Mouse (Mus musculus) MEL (cell line): ENCODE data around the gene Ctc1. TPM values are rescaled to one million over a fixed set of nuclear protein-coding genes. Genes with fewer than 3 reads are reported as not detected.

ENCODE experiments used
- DNase-seq: peaks from one replicate; pipeline ENCODE4 v3.0.0; 2011; ENCODE audit warnings: low read depth, low spot score
- H3K27ac ChIP-seq: 2 replicates; pipeline ENCODE4 v1.5.1; 2012; ENCODE audit warnings: low read depth, mild to moderate bottlenecking, control low read depth, low read length, moderate library complexity; ENCODE audit not compliant: control insufficient read depth
- H3K27me3 ChIP-seq, 2 experiments: fragments of 150-350 bp in 1 of 2; sonication (generic) in 1 of 2; 2 replicates each; pipeline ENCODE4 v1.6.1; 2012; ENCODE audit warnings: low read length in 2 of 2, mild to moderate bottlenecking in 2 of 2, improper control_type of control experiment in 1 of 2, moderate library complexity in 1 of 2; ENCODE audit not compliant: insufficient read depth in 2 of 2, control insufficient read depth in 1 of 2
- H3K36me3 ChIP-seq, 2 experiments: 2 replicates each; pipeline ENCODE4 v1.6.1; 2012 to 2014; ENCODE audit warnings: low read length in 2 of 2, improper control_type of control experiment in 1 of 2, inconsistent platforms in 1 of 2, mild to moderate bottlenecking in 1 of 2; ENCODE audit not compliant: insufficient read depth in 2 of 2, control insufficient read depth in 1 of 2
- H3K4me1 ChIP-seq, 2 experiments: fragments of 150-350 bp in 1 of 2; sonication (generic) in 1 of 2; 2 replicates each; pipeline ENCODE4 v1.6.1; 2012; ENCODE audit warnings: low read length in 2 of 2, improper control_type of control experiment in 1 of 2, mild to moderate bottlenecking in 1 of 2; ENCODE audit not compliant: insufficient read depth in 2 of 2, control insufficient read depth in 1 of 2
- H3K4me3 ChIP-seq, 2 experiments: fragments of 150-350 bp in 1 of 2; sonication (generic) in 1 of 2; 2 replicates each; pipeline ENCODE4 v1.5.1; 2012; ENCODE audit warnings: low read depth in 2 of 2, low read length in 2 of 2, mild to moderate bottlenecking in 2 of 2, moderate library complexity in 2 of 2, control low read depth in 1 of 2, improper control_type of control experiment in 1 of 2; ENCODE audit not compliant: control insufficient read depth in 1 of 2, insufficient read depth in 1 of 2
- H3K79me2 ChIP-seq: 2 replicates; pipeline ENCODE4 v1.6.1; 2012; ENCODE audit warnings: mild to moderate bottlenecking, low read length, moderate library complexity; ENCODE audit not compliant: control insufficient read depth, poor library complexity, insufficient read depth
- H3K9ac ChIP-seq: 2 replicates; pipeline ENCODE4 v1.6.1; 2012; ENCODE audit warnings: low read depth, mild to moderate bottlenecking, control low read depth, low read length, moderate library complexity; ENCODE audit not compliant: control insufficient read depth, poor library complexity, severe bottlenecking
- H3K9me3 ChIP-seq: fragments of 150-350 bp; sonication (generic); replicated peaks from 2 replicates; pipeline ENCODE4 v1.6.1; 2012; ENCODE audit warnings: mild to moderate bottlenecking, low read length, improper control_type of control experiment, moderate library complexity; ENCODE audit not compliant: insufficient read depth
- BHLHE40 ChIP-seq: IDR thresholded peaks from 2 replicates; pipeline ENCODE4 v1.6.1; 2012; ENCODE audit warnings: low read depth, mild to moderate bottlenecking, inconsistent platforms, low read length, improper control_type of control experiment, borderline replicate concordance
- CHD2 ChIP-seq: IDR thresholded peaks from 2 replicates; pipeline ENCODE4 v1.6.1; 2011; ENCODE audit warnings: low read length, improper control_type of control experiment
- CTCF ChIP-seq, 3 experiments: IDR thresholded peaks in 2 of 3; conservative IDR thresholded peaks in 1 of 3; 2 replicates each; pipeline ENCODE4 v1.5.1; 2011 to 2012; ENCODE audit warnings: low read length in 3 of 3, low read depth in 2 of 3, mild to moderate bottlenecking in 2 of 3, improper control_type of control experiment in 1 of 3, inconsistent platforms in 1 of 3, mixed read lengths in 1 of 3, moderate library complexity in 1 of 3; ENCODE audit not compliant: control insufficient read depth in 1 of 3, insufficient read depth in 1 of 3, poor library complexity in 1 of 3, severe bottlenecking in 1 of 3
- E2F4 ChIP-seq: IDR thresholded peaks from 2 replicates; pipeline ENCODE4 v1.6.1; 2011; ENCODE audit warnings: low read depth, low read length, improper control_type of control experiment, borderline replicate concordance
- EP300 ChIP-seq, 2 experiments: IDR thresholded peaks; 2 replicates each; pipeline ENCODE4 v1.6.1; 2011; ENCODE audit warnings: improper control_type of control experiment in 2 of 2, low read length in 2 of 2, low read depth in 1 of 2, mild to moderate bottlenecking in 1 of 2
- ETS1 ChIP-seq: IDR thresholded peaks from 2 replicates; pipeline ENCODE4 v1.6.1; 2012; ENCODE audit warnings: low read depth, mild to moderate bottlenecking, inconsistent platforms, low read length, improper control_type of control experiment, moderate library complexity
- GABPA ChIP-seq: IDR thresholded peaks from 2 replicates; pipeline ENCODE4 v1.6.1; 2012; ENCODE audit warnings: low read depth, mild to moderate bottlenecking, inconsistent platforms, low read length, improper control_type of control experiment, moderate library complexity
- GATA1 ChIP-seq: IDR thresholded peaks from 2 replicates; pipeline ENCODE4 v1.6.1; 2011; ENCODE audit warnings: low read depth, low read length, improper control_type of control experiment
- HCFC1 ChIP-seq: IDR thresholded peaks from 2 replicates; pipeline ENCODE4 v1.6.1; 2012; ENCODE audit warnings: low read depth, mild to moderate bottlenecking, inconsistent platforms, low read length, improper control_type of control experiment, moderate library complexity
- JUND ChIP-seq: IDR thresholded peaks from 2 replicates; pipeline ENCODE4 v1.6.1; 2011; ENCODE audit warnings: low read depth, mild to moderate bottlenecking, improper control_type of control experiment, low read length
- KAT2A ChIP-seq: conservative IDR thresholded peaks from 2 replicates; pipeline ENCODE4 v1.6.1; 2012; ENCODE audit warnings: low read depth, low read length, improper control_type of control experiment, inconsistent platforms
- MAFK ChIP-seq: IDR thresholded peaks from 2 replicates; pipeline ENCODE4 v1.6.1; 2011; ENCODE audit warnings: low read depth, mild to moderate bottlenecking, low read length, improper control_type of control experiment, borderline replicate concordance
- MAX ChIP-seq: IDR thresholded peaks from 2 replicates; pipeline ENCODE4 v1.6.1; 2011; ENCODE audit warnings: low read length, improper control_type of control experiment
- MAZ ChIP-seq: IDR thresholded peaks from 2 replicates; pipeline ENCODE4 v1.6.1; 2012; ENCODE audit warnings: low read depth, mild to moderate bottlenecking, inconsistent platforms, low read length, improper control_type of control experiment
- MEF2A ChIP-seq: IDR thresholded peaks from 2 replicates; pipeline ENCODE4 v1.6.1; 2014; ENCODE audit warnings: low read depth, mild to moderate bottlenecking, inconsistent platforms, low read length, improper control_type of control experiment; ENCODE audit not compliant: poor library complexity, insufficient replicate concordance, severe bottlenecking; ENCODE audit errors: extremely low read depth
- MXI1 ChIP-seq: IDR thresholded peaks from 2 replicates; pipeline ENCODE4 v1.6.1; 2011; ENCODE audit warnings: mild to moderate bottlenecking, low read depth, low read length, improper control_type of control experiment
- MYB ChIP-seq: IDR thresholded peaks from 2 replicates; pipeline ENCODE4 v1.6.1; 2011; ENCODE audit warnings: mild to moderate bottlenecking, low read depth, low read length, improper control_type of control experiment
- MYC ChIP-seq: IDR thresholded peaks from 2 replicates; pipeline ENCODE4 v1.6.1; 2011; ENCODE audit warnings: low read depth, mild to moderate bottlenecking, low read length, improper control_type of control experiment, moderate library complexity
- NELFE ChIP-seq: IDR thresholded peaks from 2 replicates; pipeline ENCODE4 v1.6.1; 2011; ENCODE audit warnings: low read depth, low read length, improper control_type of control experiment
- POLR2A ChIP-seq, 2 experiments: IDR thresholded peaks; 2 replicates each; pipeline ENCODE4 v1.6.1; 2011 to 2012; ENCODE audit warnings: low read length in 2 of 2, mild to moderate bottlenecking in 2 of 2, control low read depth in 1 of 2, improper control_type of control experiment in 1 of 2, low read depth in 1 of 2, moderate library complexity in 1 of 2; ENCODE audit not compliant: control insufficient read depth in 1 of 2, insufficient read depth in 1 of 2, poor library complexity in 1 of 2
- POLR2AphosphoS2 ChIP-seq: IDR thresholded peaks from 2 replicates; pipeline ENCODE4 v1.6.1; 2011; ENCODE audit warnings: low read length, improper control_type of control experiment
- POLR2AphosphoS5 ChIP-seq: IDR thresholded peaks from 2 replicates; pipeline ENCODE4 v1.6.1; 2012; ENCODE audit warnings: low read depth, borderline replicate concordance, mild to moderate bottlenecking, inconsistent platforms, low read length, moderate library complexity, mixed read lengths
- RAD21 ChIP-seq: IDR thresholded peaks from 2 replicates; pipeline ENCODE4 v1.6.1; 2011; ENCODE audit warnings: mild to moderate bottlenecking, low read depth, low read length, improper control_type of control experiment
- RCOR1 ChIP-seq: IDR thresholded peaks from 2 replicates; pipeline ENCODE4 v1.6.1; 2012; ENCODE audit warnings: low read depth, mild to moderate bottlenecking, inconsistent platforms, low read length, improper control_type of control experiment
- SIN3A ChIP-seq: IDR thresholded peaks from 2 replicates; pipeline ENCODE4 v1.6.1; 2012; ENCODE audit warnings: low read length, improper control_type of control experiment, inconsistent platforms
- SMC3 ChIP-seq: IDR thresholded peaks from 2 replicates; pipeline ENCODE4 v1.6.1; 2011; ENCODE audit warnings: low read depth, low read length, improper control_type of control experiment
- TBP ChIP-seq: IDR thresholded peaks from 2 replicates; pipeline ENCODE4 v1.8.0; 2011; ENCODE audit warnings: low read depth, low read length, improper control_type of control experiment
- TCF12 ChIP-seq: IDR thresholded peaks from 2 replicates; pipeline ENCODE4 v1.6.1; 2014; ENCODE audit warnings: low read depth, mild to moderate bottlenecking, inconsistent platforms, low read length, improper control_type of control experiment, moderate library complexity
- USF1 ChIP-seq: IDR thresholded peaks from 2 replicates; pipeline ENCODE4 v1.6.1; 2014; ENCODE audit warnings: low read depth, mild to moderate bottlenecking, inconsistent platforms, low read length, improper control_type of control experiment, moderate library complexity
- USF2 ChIP-seq, 2 experiments: IDR thresholded peaks; 2 replicates each; pipeline ENCODE4 v1.6.1; 2011 to 2012; ENCODE audit warnings: improper control_type of control experiment in 2 of 2, low read length in 2 of 2, borderline replicate concordance in 1 of 2, inconsistent platforms in 1 of 2, low read depth in 1 of 2, mild to moderate bottlenecking in 1 of 2; ENCODE audit not compliant: insufficient read depth in 1 of 2
- ZC3H11A ChIP-seq: IDR thresholded peaks from 2 replicates; pipeline ENCODE4 v1.6.1; 2012; ENCODE audit warnings: low read depth, mild to moderate bottlenecking, inconsistent platforms, low read length, improper control_type of control experiment
- ZKSCAN1 ChIP-seq: IDR thresholded peaks from 2 replicates; pipeline ENCODE4 v1.6.1; 2012; ENCODE audit warnings: low read depth, mild to moderate bottlenecking, inconsistent platforms, low read length, improper control_type of control experiment, moderate library complexity
- ZMIZ1 ChIP-seq: IDR thresholded peaks from 2 replicates; pipeline ENCODE4 v1.6.1; 2012; ENCODE audit warnings: low read depth, mild to moderate bottlenecking, inconsistent platforms, low read length, improper control_type of control experiment, moderate library complexity
- ZNF384 ChIP-seq: IDR thresholded peaks from 2 replicates; pipeline ENCODE4 v1.6.1; 2012; ENCODE audit warnings: low read depth, mild to moderate bottlenecking, inconsistent platforms, low read length, improper control_type of control experiment
- polyA plus RNA-seq, 2 experiments: library from polyadenylated mRNA; stranded (reverse) in 1 of 2; unstranded in 1 of 2; fragments of >175 nt in 1 of 2; fragments of >200 nt in 1 of 2; gene quantifications; 2 replicates each; pipeline versions ENCODE4 v1.2.1 to v1.2.4; 2012; ENCODE audit warnings: low replicate concordance in 2 of 2, low read depth in 1 of 2; ENCODE audit not compliant: insufficient read length in 2 of 2, insufficient read depth in 1 of 2, missing spikeins in 1 of 2
- total RNA-seq: library from RNA; depleted of rRNA; stranded (reverse); fragments of 300-350 nt; gene quantifications from 2 replicates; pipeline ENCODE4 v1.2.3, GENCODE M21; 2012

Ctc1 gene
- total and polyA plus RNA-seq, 3 experiments: 16.0 to 59.1 TPM; not detected in 1

- TF ChIP-seq E2F4 (no peak), MAZ (no peak), MAFK (no peak), MXI1 (peak; percentile 96), POLR2AphosphoS5 (no peak), ZC3H11A (no peak), USF1 (no peak), RCOR1 (no peak), ZKSCAN1 (no peak), BHLHE40 (no peak), JUND (no peak), MEF2A (no peak), TBP (peak; percentile 59), MAX (no peak), CHD2 (no peak), KAT2A (no peak), MYB (no peak), POLR2AphosphoS2 (no peak), EP300 (IDR thresholded peaks at IDR 0.05; ENCODE audit: low read depth in 1 of 2, low read length in 2 of 2) (peak in 1 of 2 experiments; percentile 21; a peak in 1 of 4 replicates), ZMIZ1 (no peak), ETS1 (peak; percentile 9; the same call in 1 of the 2 replicates), RAD21 (peak; percentile 67), ZNF384 (peak; percentile 47), CTCF (IDR thresholded peaks at IDR 0.05 in 2 of 3, conservative IDR thresholded peaks at IDR 0.05 in 1 of 3; ENCODE audit: control insufficient read depth in 1 of 3, insufficient read depth in 1 of 3, low read depth in 2 of 3, low read length in 3 of 3, poor library complexity in 1 of 3, severe bottlenecking in 1 of 3) (peak; percentile 76 to 79 (median 79)), GATA1 (peak; percentile 44; the same call in 1 of the 2 replicates), POLR2A (IDR thresholded peaks at IDR 0.05; ENCODE audit: control insufficient read depth in 1 of 2, insufficient read depth in 1 of 2, low read depth in 1 of 2, low read length in 2 of 2, poor library complexity in 1 of 2) (no peak), SMC3 (peak; percentile 79), MYC (peak; percentile 46; the same call in 1 of the 2 replicates), NELFE (no peak), TCF12 (no peak), GABPA (no peak), USF2 (IDR thresholded peaks at IDR 0.05; ENCODE audit: borderline replicate concordance in 1 of 2, insufficient read depth in 1 of 2, low read depth in 1 of 2, low read length in 2 of 2) (no peak), HCFC1 (peak; percentile 58), SIN3A (peak; percentile 77)
- H3K9me3 ChIP-seq: no peaks in the 10 kb centered on the region
- peak overlapping the region; percentile 61 for H3K27ac ChIP-seq
- peak; percentile 96 for DNase-seq
- H3K4me1 ChIP-seq: peaks cover 0 to 8% of the 10 kb centered on the region in 2 experiments; a peak in 1 of 4 replicates
- H3K9ac ChIP-seq: peak overlapping the region; percentile 63
- peaks cover 0 to 2% of the 10 kb centered on the region in 2 experiments; a peak in 1 of 4 replicates for H3K36me3 ChIP-seq
- peak overlapping the region; percentile 49 to 50; a peak in 3 of 4 replicates for H3K4me3 ChIP-seq
- peaks cover 5% of the 10 kb centered on the region; the same call in 1 of the 2 replicates for H3K79me2 ChIP-seq
- no peaks in the 10 kb centered on the region for H3K27me3 ChIP-seq
These were observed 51.2 kb downstream of the Ctc1 start for GRCm38 (mm10) chr11:69066956-69067355.
